Mouse (Mus musculus): ENCODE data around the gene Rtn4ip1.
"Not testable (repeated sequence)": the region's sequence is repeated elsewhere in the genome, so short reads cannot be mapped to it uniquely, and the experiment has no call there.

The Rtn4ip1 gene

GRCm38 (mm10) chr10:43901578-43902194, at the start of gene Rtn4ip1, which contains the start of gene Qrsl1:
Rtn4ip1 (plus strand) TSS chr10:43901807.
Qrsl1 (minus strand) TSS chr10:43901745.
- peak; percentile 96 for DNase-seq

GRCm38 (mm10) chr10:43851898-43852297, 49.7 kb upstream of the Rtn4ip1 start:
- DNase-seq = no peak

GRCm38 (mm10) chr10:43855916-43856315, 45.7 kb upstream of the Rtn4ip1 start:
- DNase-seq = no peak

- DNase-seq = no peak
Observed at GRCm38 (mm10) chr10:43856351-43856750, 45.3 kb upstream of the Rtn4ip1 start.

- peak; percentile 51 for DNase-seq
Observed at GRCm38 (mm10) chr10:43870752-43871151, 30.9 kb upstream of the Rtn4ip1 start.

- DNase-seq = no peak
Observed at GRCm38 (mm10) chr10:43871458-43871857, 30.1 kb upstream of the Rtn4ip1 start.

- no peak for DNase-seq
Observed at GRCm38 (mm10) chr10:43887676-43888075, 13.9 kb upstream of the Rtn4ip1 start.

GRCm38 (mm10) chr10:43888976-43889375, 12.6 kb upstream of the Rtn4ip1 start:
- DNase-seq = no peak

- DNase-seq = no peak
Observed at GRCm38 (mm10) chr10:43892971-43893370, 8.6 kb upstream of the Rtn4ip1 start.

GRCm38 (mm10) chr10:43896065-43896464, 5.5 kb upstream of the Rtn4ip1 start:
- no peak for DNase-seq

- DNase-seq = no peak
Observed at GRCm38 (mm10) chr10:43898276-43898675, 3.3 kb upstream of the Rtn4ip1 start.

GRCm38 (mm10) chr10:43900883-43901570, 580 bp upstream of the Rtn4ip1 start:
- DNase-seq = no peak

GRCm38 (mm10) chr10:43904569-43904968, 3.0 kb downstream of the Rtn4ip1 start:
- no peak for DNase-seq

GRCm38 (mm10) chr10:43910032-43910872, 8.6 kb downstream of the Rtn4ip1 start:
- no peak for DNase-seq

- DNase-seq = no peak
Observed at GRCm38 (mm10) chr10:43910873-43911142, 9.2 kb downstream of the Rtn4ip1 start.

- DNase-seq = no peak
Observed at GRCm38 (mm10) chr10:43912236-43912635, 10.6 kb downstream of the Rtn4ip1 start.

- no peak for DNase-seq
Observed at GRCm38 (mm10) chr10:43916181-43916580, 14.6 kb downstream of the Rtn4ip1 start.

GRCm38 (mm10) chr10:43916737-43917136, 15.1 kb downstream of the Rtn4ip1 start:
- no peak for DNase-seq

- DNase-seq = peak; percentile 85
Observed at GRCm38 (mm10) chr10:43918696-43919608, 17.3 kb downstream of the Rtn4ip1 start.

- no peak for DNase-seq
Observed at GRCm38 (mm10) chr10:43923096-43923495, 21.5 kb downstream of the Rtn4ip1 start.

- DNase-seq = not testable (repeated sequence)
Observed at GRCm38 (mm10) chr10:43925776-43926175, 24.2 kb downstream of the Rtn4ip1 start.

GRCm38 (mm10) chr10:43927736-43928135, 26.1 kb downstream of the Rtn4ip1 start:
- DNase-seq = no peak

GRCm38 (mm10) chr10:43928596-43928995, 27.0 kb downstream of the Rtn4ip1 start:
- DNase-seq = no peak

All from embryo, embryonic 11 days (tissue).